Mouse (Mus musculus) left cerebral cortex, adult 11 months (tissue): ENCODE results near the gene Casp1.

ENCODE experiments used
- DNase-seq: peaks from one replicate; pipeline ENCODE4 v3.0.0; 2022; ENCODE audit warnings: low spot score

Gene Casp1

DNA sequence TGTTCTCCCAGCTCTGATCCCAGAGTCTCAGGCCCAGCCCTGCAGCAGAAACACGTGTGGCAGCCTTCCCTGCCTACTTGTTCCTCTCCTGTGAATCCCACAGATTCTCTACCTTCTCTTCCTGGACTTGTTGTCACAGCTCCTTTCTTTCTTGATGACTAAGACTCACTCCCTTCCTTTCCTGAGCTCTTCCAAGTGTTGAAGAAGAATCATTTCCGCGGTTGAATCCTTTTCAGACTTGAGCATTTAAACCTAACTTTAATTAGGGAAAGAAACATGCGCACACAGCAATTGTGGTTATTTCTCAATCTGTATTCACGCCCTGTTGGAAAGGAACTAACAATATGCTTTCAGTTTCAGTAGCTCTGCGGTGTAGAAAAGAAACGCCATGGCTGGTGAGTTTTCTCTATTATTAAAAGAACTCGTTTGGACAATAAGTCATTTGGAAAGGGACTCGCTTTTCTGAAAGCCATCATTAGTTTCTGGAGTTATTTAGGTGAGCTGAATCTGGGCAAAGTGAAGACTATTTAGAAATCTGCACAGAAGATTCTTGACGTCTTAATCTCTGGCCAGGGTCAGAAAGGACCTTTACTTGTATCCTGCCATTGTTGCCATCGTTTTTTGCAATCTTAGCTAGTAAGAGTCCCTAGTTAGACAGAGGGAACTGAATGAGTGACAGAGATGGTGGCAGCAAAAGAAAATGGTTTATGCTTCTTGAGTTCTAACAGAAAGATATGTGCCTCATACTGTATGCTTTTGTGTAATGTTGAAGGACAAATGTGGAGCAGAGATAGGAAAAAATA, at the start of gene Casp1:
Casp1 (plus strand) TSS at position 189 of the 803 bp plus-strand sequence.
- no peak for DNase-seq

DNA sequence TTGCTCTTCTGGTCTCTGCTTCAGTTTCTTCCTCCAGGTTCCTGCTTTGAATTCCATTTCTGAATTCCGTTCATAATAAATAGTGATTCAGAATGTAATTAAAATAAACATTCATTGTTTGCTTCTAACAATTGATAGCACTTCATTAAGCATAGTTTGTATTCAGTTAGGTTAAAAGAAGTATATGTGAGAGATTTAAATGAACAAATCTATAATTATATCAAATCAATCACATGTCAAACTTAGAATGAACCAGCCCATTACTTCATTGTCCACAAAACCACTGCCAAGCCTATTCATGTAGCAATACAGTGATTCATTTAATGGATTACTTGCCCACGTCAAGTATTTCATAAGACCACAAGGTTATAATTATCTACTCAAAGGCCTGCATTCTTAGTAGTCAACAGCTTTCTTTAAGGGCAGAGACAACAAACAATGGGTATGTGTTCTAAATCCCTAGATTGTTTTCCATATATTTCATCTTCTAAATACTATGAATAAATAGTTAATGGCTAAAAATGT, 34.3 kb upstream of the Casp1 start:
- no peak for DNase-seq

GRCm38 (mm10) chr9:5270274-5270673, 28.0 kb upstream of the Casp1 start:
- no peak for DNase-seq

DNA sequence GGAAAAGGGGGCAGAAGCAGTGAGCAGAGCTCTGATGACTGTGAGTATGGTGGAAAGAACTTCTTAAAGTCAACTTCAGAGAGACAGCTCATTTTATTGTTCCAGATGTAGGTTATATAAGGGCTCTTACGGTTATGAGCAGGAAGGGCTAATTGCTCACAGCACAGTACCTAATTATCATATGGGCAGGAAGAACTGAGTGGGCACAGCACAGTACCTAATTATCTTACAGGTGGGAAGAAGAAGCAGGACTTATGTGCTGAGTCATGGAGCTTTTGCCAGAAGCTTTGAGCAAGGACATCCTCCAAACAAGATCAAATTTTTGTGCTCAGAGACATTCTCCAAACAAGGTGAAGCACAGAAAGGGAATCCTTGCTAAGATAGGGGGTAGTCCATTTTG, 27.4 kb upstream of the Casp1 start:
- DNase-seq = no peak

GRCm38 (mm10) chr9:5271334-5271845, 26.9 kb upstream of the Casp1 start:
- DNase-seq = no peak

DNA sequence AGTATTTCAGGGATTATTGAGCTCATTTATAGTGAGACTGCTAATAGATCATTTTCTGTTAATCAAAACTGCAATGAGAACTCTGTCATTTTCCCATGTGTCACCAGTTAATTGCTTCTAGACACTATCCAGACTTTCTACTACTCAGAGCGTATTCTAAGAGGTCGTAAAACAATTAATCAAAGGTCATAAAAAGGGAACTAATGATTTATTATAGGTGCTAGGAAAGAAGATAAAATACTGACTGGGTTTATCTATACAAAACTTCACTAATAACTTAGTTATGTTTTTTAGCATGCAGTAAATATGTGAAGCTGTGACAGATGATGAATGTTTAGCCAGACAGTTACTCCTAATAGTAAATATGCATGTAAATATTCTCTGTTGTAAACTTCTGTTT, 12.2 kb upstream of the Casp1 start:
- no peak for DNase-seq

DNA sequence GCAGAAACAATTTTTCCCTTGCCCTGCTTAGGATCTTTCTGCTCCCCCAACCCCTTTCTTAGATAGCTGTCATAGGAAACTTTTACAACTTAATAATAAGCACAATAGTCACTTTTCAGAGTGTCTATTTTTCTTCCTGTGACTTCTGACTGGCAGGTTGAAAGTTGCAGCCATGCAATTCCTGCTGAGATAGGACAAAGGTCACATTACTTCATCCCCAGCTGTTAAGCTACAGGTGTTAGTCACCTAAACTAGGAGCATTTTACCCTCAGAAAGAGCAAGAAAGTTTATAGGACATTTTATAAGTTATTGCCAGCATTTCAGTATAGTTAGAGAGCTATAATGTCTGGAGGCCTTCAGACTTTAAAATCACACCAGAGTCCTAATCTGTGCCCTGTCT, 11.7 kb upstream of the Casp1 start:
- no peak for DNase-seq

DNA sequence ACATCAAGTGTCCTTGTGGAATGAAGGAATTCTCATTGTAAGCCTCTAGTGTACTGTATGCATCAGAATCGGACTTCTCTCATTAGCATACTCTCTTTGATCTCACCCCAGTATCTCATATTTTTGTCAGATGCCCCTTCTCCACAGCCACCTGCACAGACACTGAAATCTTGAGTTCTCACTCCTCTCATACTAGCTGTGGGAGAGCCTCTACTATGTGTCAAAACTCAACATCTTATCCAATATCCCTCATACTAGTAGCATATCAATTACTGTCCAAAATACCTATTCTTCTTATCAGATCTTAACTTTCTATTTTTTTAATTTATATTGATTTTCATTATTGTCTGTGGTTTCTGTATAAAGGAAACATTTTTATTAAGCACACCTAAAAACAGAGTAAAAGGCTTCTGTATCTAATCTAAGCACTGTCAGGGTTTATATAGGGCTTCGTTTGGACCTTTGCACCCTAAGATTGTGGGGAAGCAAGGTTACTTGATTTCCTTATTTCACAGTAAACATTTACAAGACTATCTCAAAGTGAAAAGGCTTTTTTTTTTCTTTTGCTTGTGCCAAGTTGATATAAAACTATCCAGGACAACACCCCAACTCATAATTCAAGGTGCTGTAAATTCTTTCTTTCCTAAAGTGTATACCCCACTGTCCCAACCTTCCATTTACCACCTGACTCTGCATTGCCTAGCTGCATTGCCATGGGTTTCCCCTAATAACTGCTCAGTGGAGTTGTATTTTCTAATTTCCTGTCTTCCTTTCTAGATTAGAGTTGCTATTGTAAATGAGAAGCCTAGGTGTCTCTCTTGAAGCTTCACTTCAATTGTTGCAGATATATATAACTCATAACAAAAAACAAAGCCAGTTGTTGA, 1.7 kb upstream of the Casp1 start:
- no peak for DNase-seq

DNA sequence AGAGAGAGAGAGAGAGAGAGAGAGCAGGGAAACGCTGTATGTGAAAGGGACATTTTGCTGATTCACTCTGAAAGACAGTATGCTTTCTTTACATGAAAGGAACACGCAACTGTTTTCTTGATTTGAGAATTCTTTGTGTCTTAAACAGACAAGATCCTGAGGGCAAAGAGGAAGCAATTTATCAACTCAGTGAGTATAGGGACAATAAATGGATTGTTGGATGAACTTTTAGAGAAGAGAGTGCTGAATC, 740 bp downstream of the Casp1 start:
- DNase-seq = no peak

- DNase-seq = no peak
Measured at GRCm38 (mm10) chr9:5308561-5308960, 10.2 kb downstream of the Casp1 start, which contains the start of gene Casp4. Gene Casp4 (plus strand): TSS chr9:5308828.

DNA sequence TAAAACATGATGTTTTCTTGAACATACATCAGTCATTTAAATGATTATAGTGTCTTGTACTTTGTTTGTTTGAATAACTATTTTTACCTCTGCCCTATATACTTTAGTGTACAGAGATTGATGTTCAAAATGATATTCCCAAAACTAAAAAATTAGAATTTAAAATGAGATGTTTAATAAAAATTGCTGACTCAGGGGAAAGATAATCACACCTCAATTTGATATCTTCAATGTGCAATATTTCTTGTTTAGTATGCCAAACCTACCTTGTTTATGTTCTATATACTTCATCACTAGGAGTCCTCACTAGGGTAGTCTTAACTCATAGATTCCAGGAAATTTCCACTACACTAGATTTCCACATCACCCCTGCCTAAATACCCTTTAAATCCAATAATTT, 11.8 kb downstream of the Casp1 start:
- DNase-seq = no peak

GRCm38 (mm10) chr9:5311435-5311834, 13.1 kb downstream of the Casp1 start:
- DNase-seq = no peak

DNA sequence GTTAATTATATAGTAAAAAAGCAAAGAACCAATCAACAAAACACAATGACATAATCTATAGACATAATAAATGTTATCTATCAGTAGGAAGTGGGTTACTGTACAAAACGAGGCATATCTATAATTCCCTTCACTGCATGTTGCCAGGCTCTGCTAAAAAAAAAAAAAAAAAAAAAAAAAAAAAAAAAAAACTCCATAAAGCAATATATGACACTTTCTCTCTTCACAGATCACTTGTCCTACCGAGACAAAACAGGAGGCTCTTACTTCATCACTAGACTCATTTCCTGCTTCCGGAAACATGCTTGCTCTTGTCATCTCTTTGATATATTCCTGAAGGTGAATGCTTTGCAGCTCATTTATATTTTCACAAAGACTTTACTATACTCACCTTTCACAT, 29.9 kb downstream of the Casp1 start:
- DNase-seq = no peak

DNA sequence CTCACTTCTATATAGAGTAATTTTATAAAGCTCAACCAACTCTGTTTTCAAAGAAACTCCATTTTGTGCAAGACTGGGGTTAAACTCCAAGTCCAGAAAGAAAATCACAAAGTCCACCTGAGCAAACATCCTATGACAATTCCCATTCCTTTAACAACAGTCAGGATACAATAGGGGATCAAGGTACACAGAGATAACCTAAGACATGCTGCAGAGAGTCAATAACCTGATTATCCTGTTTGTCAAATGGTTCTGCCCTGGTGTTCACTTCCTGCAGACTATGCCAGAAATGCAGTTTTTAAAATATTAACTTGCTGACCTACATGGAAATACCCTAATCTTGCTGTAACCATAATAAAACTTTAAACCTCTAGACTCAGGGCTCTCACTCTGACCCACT, 34.1 kb downstream of the Casp1 start:
- no peak for DNase-seq

DNA sequence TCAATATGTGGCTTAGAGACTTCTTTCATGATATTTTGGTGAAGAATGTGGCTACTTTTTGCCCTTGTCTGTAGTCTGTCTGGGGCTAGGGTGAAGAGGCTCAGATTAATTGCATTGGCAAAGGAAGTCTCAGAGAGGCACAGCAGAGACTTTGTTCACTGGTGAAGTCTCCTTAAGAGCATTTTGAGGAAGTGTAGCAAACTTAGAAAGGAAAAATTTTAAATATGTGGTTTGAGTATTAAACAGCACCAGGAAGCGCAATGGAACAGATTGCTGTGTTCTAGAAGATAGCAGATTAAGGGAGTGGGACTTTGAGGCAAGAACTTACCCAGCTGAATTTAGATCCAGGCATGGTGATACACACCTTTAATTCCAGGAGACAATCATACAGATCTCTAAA, 35.1 kb downstream of the Casp1 start:
- no peak for DNase-seq

- DNase-seq = no peak
Measured at GRCm38 (mm10) chr9:5343092-5343491, 44.8 kb downstream of the Casp1 start.

DNA sequence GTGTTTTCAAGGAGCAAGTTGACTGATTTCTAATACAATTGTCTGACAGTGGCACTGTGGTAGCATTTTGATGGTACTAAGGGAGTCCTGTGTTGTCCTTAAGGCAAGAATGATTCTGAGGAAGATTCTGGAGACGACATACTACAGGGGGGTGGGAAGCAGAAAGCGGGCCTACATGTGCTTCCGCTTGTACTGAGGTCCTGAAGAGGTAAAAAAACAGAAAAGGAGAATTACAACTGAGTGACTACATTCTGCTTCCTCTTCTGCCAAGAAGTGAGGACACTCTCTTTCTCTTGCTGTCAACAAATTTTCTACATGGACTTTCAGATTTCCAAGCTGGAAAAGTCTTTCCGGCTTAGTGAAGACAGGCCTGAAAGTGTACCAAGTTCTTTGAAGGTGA, 45.8 kb downstream of the Casp1 start:
- DNase-seq = no peak

GRCm38 (mm10) chr9:5345291-5345898, 47.1 kb downstream of the Casp1 start, which contains the start of gene Casp12:
Gene Casp12 (plus strand): TSS chr9:5345430.
- no peak for DNase-seq

DNA sequence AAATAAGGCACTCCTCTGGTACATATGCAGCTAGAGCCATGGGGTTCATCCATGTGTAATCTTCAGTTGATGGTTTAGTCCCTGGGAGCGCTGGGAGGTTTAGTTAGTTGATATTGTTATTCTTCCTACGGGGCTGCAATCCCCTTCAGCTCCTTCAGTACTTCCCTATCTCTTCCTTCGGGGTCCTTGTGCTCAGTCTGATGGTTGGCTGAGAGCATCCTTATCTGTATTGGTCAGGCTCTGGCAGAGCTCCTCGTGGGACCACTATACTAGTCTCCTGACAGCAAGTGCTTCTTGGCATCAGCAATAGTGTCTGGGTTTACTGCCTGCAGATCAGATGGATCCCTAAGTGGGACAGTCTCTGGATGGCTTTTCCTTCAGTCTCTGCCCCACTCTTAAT, 49.1 kb downstream of the Casp1 start:
- DNase-seq = no peak

GRCm38 (mm10) chr9:5353673-5354072, 55.4 kb downstream of the Casp1 start:
- no peak for DNase-seq

- no peak for DNase-seq
Measured at GRCm38 (mm10) chr9:5356801-5357200, 58.5 kb downstream of the Casp1 start.
